Mouse (Mus musculus): ENCODE results near the gene Anxa2. TPM values are rescaled to one million over a fixed set of nuclear protein-coding genes. Genes with fewer than 3 reads are reported as not detected.

Anxa2 gene
- total RNA-seq, 1 experiment: 344 TPM

- H3K4me1 ChIP-seq (ENCODE audit: control insufficient read depth in 2 of 2, insufficient read depth in 2 of 2, low read length in 2 of 2, poor library complexity in 1 of 2): peaks cover 2 to 11% of the 10 kb centered on the region in 2 experiments; a peak in 3 of 4 replicates
- no peak overlapping the region for H3K27ac ChIP-seq (ENCODE audit: insufficient read depth, low read depth, low read length, poor library complexity, severe bottlenecking)
- DNase-seq (ENCODE audit: low read depth, low spot score): no peak
- no peak overlapping the region for H3K4me3 ChIP-seq (ENCODE audit: insufficient read depth in 1 of 2, low read depth in 1 of 2, low read length in 2 of 2, poor library complexity in 1 of 2, severe bottlenecking in 1 of 2)
- peaks cover 2% of the 10 kb centered on the region; the same call in 1 of the 2 replicates for H3K36me3 ChIP-seq (ENCODE audit: control insufficient read depth, insufficient read depth, low read length, poor library complexity, severe bottlenecking)
- no peak overlapping the region for H3K9ac ChIP-seq (ENCODE audit: insufficient read depth, low read depth, low read length, poor library complexity, severe bottlenecking)
- TF ChIP-seq ZNF384 (IDR thresholded peaks at IDR 0.05; ENCODE audit: low read depth, low read length) (no peak), MAFK (IDR thresholded peaks at IDR 0.05; ENCODE audit: insufficient read depth, low read depth, low read length) (no peak), ZC3H11A (IDR thresholded peaks at IDR 0.05; ENCODE audit: borderline replicate concordance, low read depth, low read length) (no peak), CHD2 (IDR thresholded peaks at IDR 0.05; ENCODE audit: low read depth, low read length) (no peak), HCFC1 (IDR thresholded peaks at IDR 0.05; ENCODE audit: borderline replicate concordance, insufficient read depth, low read length) (no peak)
- in situ Hi-C loops (cut with MboI; ENCODE audit: low sequenced_read_pairs in 2 of 2, unreplicated experiment in 2 of 2): no loop called here
- no peaks in the 10 kb centered on the region for H3K9me3 ChIP-seq (ENCODE audit: control insufficient read depth, insufficient read depth, low read depth, low read length)
Observed at GRCm38 (mm10) chr9:69472724-69473123, 19.3 kb downstream of the Anxa2 start.

- in situ Hi-C loops (cut with MboI; ENCODE audit: low sequenced_read_pairs in 2 of 2, unreplicated experiment in 2 of 2): loop anchor here (25.0 kb wide), 1 partner anchor 114 kb away; no protein-coding TSS in a partner anchor
- H3K4me1 ChIP-seq (ENCODE audit: control insufficient read depth in 2 of 2, insufficient read depth in 2 of 2, low read length in 2 of 2, poor library complexity in 1 of 2): no peaks in the 10 kb centered on the region
- H3K9ac ChIP-seq (ENCODE audit: insufficient read depth, low read depth, low read length, poor library complexity, severe bottlenecking): no peak overlapping the region
- H3K4me3 ChIP-seq (ENCODE audit: insufficient read depth in 1 of 2, low read depth in 1 of 2, low read length in 2 of 2, poor library complexity in 1 of 2, severe bottlenecking in 1 of 2): no peak overlapping the region
- TF ChIP-seq ZNF384 (IDR thresholded peaks at IDR 0.05; ENCODE audit: low read depth, low read length): no peak
- TF ChIP-seq CHD2 (IDR thresholded peaks at IDR 0.05; ENCODE audit: low read depth, low read length): no peak
- TF ChIP-seq ZC3H11A (IDR thresholded peaks at IDR 0.05; ENCODE audit: borderline replicate concordance, low read depth, low read length): no peak
- TF ChIP-seq HCFC1 (IDR thresholded peaks at IDR 0.05; ENCODE audit: borderline replicate concordance, insufficient read depth, low read length): no peak
- no peak for TF ChIP-seq MAFK (IDR thresholded peaks at IDR 0.05; ENCODE audit: insufficient read depth, low read depth, low read length)
- no peak overlapping the region for H3K27ac ChIP-seq (ENCODE audit: insufficient read depth, low read depth, low read length, poor library complexity, severe bottlenecking)
- no peak for DNase-seq (ENCODE audit: low read depth, low spot score)
- no peaks in the 10 kb centered on the region for H3K9me3 ChIP-seq (ENCODE audit: control insufficient read depth, insufficient read depth, low read depth, low read length)
- H3K36me3 ChIP-seq (ENCODE audit: control insufficient read depth, insufficient read depth, low read length, poor library complexity, severe bottlenecking): no peaks in the 10 kb centered on the region
Observed at GRCm38 (mm10) chr9:69475873-69476272, 22.5 kb downstream of the Anxa2 start.

- no peaks in the 10 kb centered on the region for H3K36me3 ChIP-seq (ENCODE audit: control insufficient read depth, insufficient read depth, low read length, poor library complexity, severe bottlenecking)
- H3K4me3 ChIP-seq (ENCODE audit: insufficient read depth in 1 of 2, low read depth in 1 of 2, low read length in 2 of 2, poor library complexity in 1 of 2, severe bottlenecking in 1 of 2): no peak overlapping the region
- H3K27ac ChIP-seq (ENCODE audit: insufficient read depth, low read depth, low read length, poor library complexity, severe bottlenecking): no peak overlapping the region
- no peaks in the 10 kb centered on the region for H3K4me1 ChIP-seq (ENCODE audit: control insufficient read depth in 2 of 2, insufficient read depth in 2 of 2, low read length in 2 of 2, poor library complexity in 1 of 2)
- no peak overlapping the region for H3K9ac ChIP-seq (ENCODE audit: insufficient read depth, low read depth, low read length, poor library complexity, severe bottlenecking)
- no peak for DNase-seq (ENCODE audit: low read depth, low spot score)
- TF ChIP-seq HCFC1 (IDR thresholded peaks at IDR 0.05; ENCODE audit: borderline replicate concordance, insufficient read depth, low read length) (no peak), ZC3H11A (IDR thresholded peaks at IDR 0.05; ENCODE audit: borderline replicate concordance, low read depth, low read length) (no peak), CHD2 (IDR thresholded peaks at IDR 0.05; ENCODE audit: low read depth, low read length) (no peak), MAFK (IDR thresholded peaks at IDR 0.05; ENCODE audit: insufficient read depth, low read depth, low read length) (no peak), ZNF384 (IDR thresholded peaks at IDR 0.05; ENCODE audit: low read depth, low read length) (no peak)
- in situ Hi-C loops (cut with MboI; ENCODE audit: low sequenced_read_pairs in 2 of 2, unreplicated experiment in 2 of 2): loop anchor here (25.0 kb wide), 1 partner anchor 115 kb away; no protein-coding TSS in a partner anchor
- no peaks in the 10 kb centered on the region for H3K9me3 ChIP-seq (ENCODE audit: control insufficient read depth, insufficient read depth, low read depth, low read length)
Observed at GRCm38 (mm10) chr9:69477195-69477823, 23.9 kb downstream of the Anxa2 start.

- H3K36me3 ChIP-seq (ENCODE audit: control insufficient read depth, insufficient read depth, low read length, poor library complexity, severe bottlenecking): no peaks in the 10 kb centered on the region; the same call in 1 of the 2 replicates
- no peaks in the 10 kb centered on the region for H3K9me3 ChIP-seq (ENCODE audit: control insufficient read depth, insufficient read depth, low read depth, low read length)
- DNase-seq (ENCODE audit: low read depth, low spot score): no peak
- no peak for TF ChIP-seq HCFC1 (IDR thresholded peaks at IDR 0.05; ENCODE audit: borderline replicate concordance, insufficient read depth, low read length)
- no peak for TF ChIP-seq MAFK (IDR thresholded peaks at IDR 0.05; ENCODE audit: insufficient read depth, low read depth, low read length)
- H3K9ac ChIP-seq (ENCODE audit: insufficient read depth, low read depth, low read length, poor library complexity, severe bottlenecking): no peak overlapping the region
- H3K27ac ChIP-seq (ENCODE audit: insufficient read depth, low read depth, low read length, poor library complexity, severe bottlenecking): no peak overlapping the region
- H3K4me1 ChIP-seq (ENCODE audit: control insufficient read depth in 2 of 2, insufficient read depth in 2 of 2, low read length in 2 of 2, poor library complexity in 1 of 2): no peaks in the 10 kb centered on the region
- in situ Hi-C loops (cut with MboI; ENCODE audit: low sequenced_read_pairs in 2 of 2, unreplicated experiment in 2 of 2): loop anchor here (25.0 kb wide), 1 partner anchor 116 kb away; no protein-coding TSS in a partner anchor
- H3K4me3 ChIP-seq (ENCODE audit: insufficient read depth in 1 of 2, low read depth in 1 of 2, low read length in 2 of 2, poor library complexity in 1 of 2, severe bottlenecking in 1 of 2): no peak overlapping the region
Observed at GRCm38 (mm10) chr9:69477824-69478222, 24.4 kb downstream of the Anxa2 start.
